Mouse (Mus musculus) small intestine, adult 2 months (tissue): Measurements from ENCODE around the gene Podxl. TPM values are rescaled to one million over a fixed set of nuclear protein-coding genes. Genes with fewer than 3 reads are reported as not detected.
A peak's percentile ranks its signal among the peaks of the same experiment; 100 is the strongest.

Experiments used
- H3K27ac ChIP-seq: fragments of 200-500 bp; 2 replicates; pipeline ENCODE4 v1.5.1; 2012; ENCODE audit warnings: low read depth, low read length, control low read depth, inconsistent platforms; ENCODE audit not compliant: insufficient read depth
- H3K27me3 ChIP-seq: fragments of 200-500 bp; 2 replicates; pipeline ENCODE4 v1.6.1; 2012; ENCODE audit warnings: mild to moderate bottlenecking, moderate library complexity, low read length, inconsistent platforms; ENCODE audit not compliant: control insufficient read depth, insufficient read depth
- H3K36me3 ChIP-seq: fragments of 200-500 bp; 2 replicates; pipeline ENCODE4 v1.6.1; 2012; ENCODE audit warnings: mild to moderate bottlenecking, low read length, control low read depth, inconsistent platforms; ENCODE audit not compliant: control insufficient read depth, insufficient read depth
- H3K4me1 ChIP-seq: fragments of 200-500 bp; 2 replicates; pipeline ENCODE4 v1.6.1; 2012; ENCODE audit warnings: low read length, inconsistent platforms, mixed read lengths; ENCODE audit not compliant: control insufficient read depth, insufficient read depth, insufficient read length
- H3K4me3 ChIP-seq: fragments of 200-500 bp; 2 replicates; pipeline ENCODE4 v1.5.1; 2012; ENCODE audit warnings: low read depth, mild to moderate bottlenecking, control low read depth, inconsistent platforms, low read length, moderate library complexity
- CTCF ChIP-seq: fragments of 200-500 bp; IDR thresholded peaks from 2 replicates; pipeline ENCODE4 v1.5.1; 2012; ENCODE audit warnings: low read depth, mild to moderate bottlenecking, control low read depth, inconsistent platforms, low read length, moderate library complexity, mixed read lengths; ENCODE audit not compliant: insufficient replicate concordance, insufficient read length; ENCODE audit errors: extremely low read depth
- POLR2A ChIP-seq: fragments of 200-500 bp; IDR thresholded peaks from 2 replicates; pipeline ENCODE4 v1.6.1; 2012; ENCODE audit warnings: low read depth, mild to moderate bottlenecking, control low read depth, inconsistent platforms, low read length, moderate library complexity
- WGBS: fragments of 180-500 bp; shearing (Covaris S2); methylation state at CpG from one replicate; pipeline ENCODE4 v1.1.7; 2018; 5-methylcytosine and 5-hydroxymethylcytosine counted together
- polyA plus RNA-seq: library from polyadenylated mRNA; depleted of rRNA; stranded (reverse); fragments of >200 nt; gene quantifications from 2 replicates; pipeline ENCODE4 v1.2.3, GENCODE M21; 2012

Gene Podxl
- polyA plus RNA-seq, 1 experiment = 17.0 TPM

DNA sequence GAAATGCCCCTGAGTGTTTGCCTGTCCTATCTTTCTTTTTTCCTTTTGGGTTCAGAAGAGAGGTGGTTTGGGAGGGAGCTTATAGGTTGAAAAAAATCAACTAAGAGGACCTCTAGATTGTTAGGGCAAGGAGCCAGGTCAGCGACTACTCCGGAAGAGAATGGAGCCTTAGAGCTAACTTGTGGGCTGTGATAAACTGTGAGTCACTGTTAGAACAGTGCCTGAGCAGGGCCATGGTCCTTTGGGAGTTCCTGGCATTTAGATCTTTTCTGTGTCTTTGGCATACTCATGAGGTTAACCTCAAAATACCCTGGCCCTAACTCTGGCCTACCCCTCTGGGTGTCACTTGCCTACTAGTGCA lies 45.5 kb downstream of the Podxl start:
- 40% methylated on average over 2 of the region's 2 CpGs for whole genome bisulfite sequencing
- H3K4me1 ChIP-seq = no peaks in the 10 kb centered on the region
- H3K27ac ChIP-seq = no peak overlapping the region
- TF ChIP-seq POLR2A = no peak
- TF ChIP-seq CTCF = no peak
- H3K27me3 ChIP-seq = no peaks in the 10 kb centered on the region
- H3K36me3 ChIP-seq = peaks cover 10% of the 10 kb centered on the region
- H3K4me3 ChIP-seq = no peak overlapping the region

DNA sequence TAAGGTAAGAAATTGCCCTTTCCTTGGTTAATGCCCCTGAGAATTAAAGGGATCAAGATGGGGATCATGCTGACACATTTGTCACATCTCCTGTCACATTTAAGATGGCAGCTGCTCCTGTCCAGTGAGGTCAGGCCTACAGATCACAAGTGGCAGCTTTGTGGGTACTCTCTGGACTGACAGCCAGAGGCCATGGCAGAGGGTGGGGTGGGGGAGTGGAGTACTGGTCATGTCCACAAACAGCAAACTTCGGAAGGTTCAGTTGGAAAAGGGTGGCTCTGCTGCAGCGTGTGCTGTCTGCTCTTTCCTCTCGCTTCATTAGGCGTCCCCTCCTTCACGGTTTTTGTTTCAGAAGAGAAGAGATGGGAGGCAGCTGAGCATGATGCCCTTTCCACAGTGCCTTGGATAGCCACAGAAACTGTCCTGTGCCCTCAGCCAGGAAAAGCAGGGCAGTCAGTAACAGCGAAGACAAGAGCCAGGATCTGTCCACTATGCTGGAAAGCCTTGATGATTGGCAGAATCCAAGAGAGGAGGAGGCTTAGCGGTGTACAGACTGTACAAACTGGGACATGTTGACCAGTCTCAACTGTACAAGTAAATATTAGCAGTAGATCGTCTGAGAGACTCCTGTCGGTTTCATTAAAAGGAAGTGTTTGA lies 46.0 kb downstream of the Podxl start:
- WGBS = 61% methylated on average over 9 of the region's 9 CpGs
- no peaks in the 10 kb centered on the region for H3K4me1 ChIP-seq
- TF ChIP-seq POLR2A (no peak), CTCF (no peak)
- H3K36me3 ChIP-seq = peaks cover 12% of the 10 kb centered on the region
- no peak overlapping the region for H3K4me3 ChIP-seq
- H3K27ac ChIP-seq = peak overlapping the region; percentile 29; the same call in 1 of the 2 replicates
- H3K27me3 ChIP-seq = no peaks in the 10 kb centered on the region

DNA sequence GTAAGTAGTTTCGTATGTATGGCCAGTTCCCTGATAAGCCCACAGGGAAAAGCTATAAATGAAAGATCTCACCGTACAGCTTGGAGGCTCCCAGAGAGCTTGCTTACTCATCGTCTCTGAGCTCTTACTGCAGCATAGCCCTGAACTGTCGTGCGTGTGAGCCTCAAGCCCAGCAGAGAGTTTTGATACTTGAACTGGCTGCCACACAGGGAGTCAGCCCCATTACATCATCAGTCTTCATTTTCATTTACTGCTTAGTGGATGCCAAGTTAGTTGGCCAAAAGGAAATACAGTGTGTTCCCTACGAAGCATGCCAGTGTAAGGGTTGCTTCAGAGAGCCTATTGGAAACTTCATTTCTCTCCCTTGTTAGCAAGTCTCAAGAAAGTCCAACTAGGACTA lies 50.1 kb downstream of the Podxl start:
- WGBS = 74% methylated on average over 6 of the region's 6 CpGs
- TF ChIP-seq POLR2A (no peak), CTCF (no peak)
- Histone ChIP-seq H3K4me1 (no peaks in the 10 kb centered on the region), H3K4me3 (no peak overlapping the region), H3K36me3 (peaks cover 19% of the 10 kb centered on the region), H3K27ac (no peak overlapping the region), H3K27me3 (no peaks in the 10 kb centered on the region)

DNA sequence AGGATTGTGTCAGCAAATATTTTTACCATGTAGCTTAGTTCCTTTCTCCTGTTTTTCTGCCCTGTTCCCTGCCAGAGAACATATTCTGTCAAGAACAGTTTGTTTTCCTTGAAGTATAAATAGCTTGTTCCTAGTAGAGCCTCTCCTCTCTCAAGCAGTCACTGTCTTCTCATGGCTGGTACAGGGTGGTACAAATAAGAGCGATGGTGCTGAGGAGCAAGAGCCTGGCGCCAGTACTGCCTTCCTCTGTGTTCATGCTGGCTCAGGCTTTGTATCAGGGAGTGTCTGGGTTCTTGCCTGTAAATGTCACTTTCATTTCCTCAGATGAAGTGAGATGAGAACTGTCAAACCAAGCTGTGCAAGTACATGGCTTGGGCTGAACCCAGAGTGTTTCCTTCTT lies 61.2 kb downstream of the Podxl start:
- 78% methylated on average over 2 of the region's 2 CpGs for WGBS
- Histone ChIP-seq H3K4me1 (peaks cover 3% of the 10 kb centered on the region), H3K27ac (no peak overlapping the region), H3K36me3 (peaks cover 19% of the 10 kb centered on the region), H3K27me3 (no peaks in the 10 kb centered on the region), H3K4me3 (no peak overlapping the region)
- no peak for TF ChIP-seq POLR2A

DNA sequence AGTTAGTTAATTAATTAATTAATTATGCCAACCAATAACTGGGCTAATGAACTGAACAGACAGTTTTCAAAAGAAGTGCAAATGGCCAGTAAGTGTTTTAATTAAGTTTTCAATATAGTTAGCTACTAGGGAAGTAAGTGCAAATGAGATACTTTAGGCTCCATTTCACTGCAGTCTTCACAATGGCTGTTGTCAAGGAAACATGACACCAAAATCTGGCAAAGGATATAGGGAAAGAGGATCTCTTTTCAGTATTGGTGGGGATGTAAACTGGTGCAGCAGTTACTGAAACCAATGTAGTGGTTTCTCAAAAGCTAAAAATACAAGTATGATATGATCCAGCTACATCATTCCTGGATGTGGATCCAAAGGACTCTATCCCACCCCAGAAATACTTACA lies 63.1 kb downstream of the Podxl start:
- Histone ChIP-seq H3K4me3 (no peak overlapping the region), H3K36me3 (peaks cover 22% of the 10 kb centered on the region), H3K4me1 (peaks cover 3% of the 10 kb centered on the region), H3K27ac (no peak overlapping the region), H3K27me3 (no peaks in the 10 kb centered on the region)
- TF ChIP-seq CTCF (no peak), POLR2A (no peak)

DNA sequence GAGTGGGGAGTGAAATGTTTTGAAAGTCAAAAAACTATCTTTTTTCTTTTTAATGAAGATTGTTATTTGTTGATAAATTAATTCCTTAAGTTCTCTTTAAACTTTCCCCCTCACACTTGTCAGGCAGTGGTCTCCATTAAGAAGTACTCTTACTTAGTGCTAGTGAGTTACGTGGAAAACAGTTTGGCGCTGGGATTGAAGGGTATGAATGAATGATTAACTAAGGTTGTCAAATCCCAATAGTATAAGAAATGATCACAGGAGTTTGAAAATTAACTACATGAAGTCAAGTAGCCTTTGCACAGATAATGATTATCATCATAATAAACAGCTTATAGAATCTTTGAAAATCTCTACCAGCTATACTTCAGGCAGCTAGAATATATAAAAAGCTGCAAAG lies 63.5 kb downstream of the Podxl start:
- H3K4me3 ChIP-seq = no peak overlapping the region
- H3K36me3 ChIP-seq = peaks cover 22% of the 10 kb centered on the region
- no peak overlapping the region for H3K27ac ChIP-seq
- H3K27me3 ChIP-seq = no peaks in the 10 kb centered on the region
- TF ChIP-seq POLR2A (no peak), CTCF (no peak)
- 38% methylated on average over 2 of the region's 2 CpGs for WGBS
- H3K4me1 ChIP-seq = peaks cover 3% of the 10 kb centered on the region

- Histone ChIP-seq H3K36me3 (peaks cover 22% of the 10 kb centered on the region), H3K4me1 (peaks cover 3% of the 10 kb centered on the region), H3K27ac (no peak overlapping the region), H3K27me3 (no peaks in the 10 kb centered on the region), H3K4me3 (no peak overlapping the region)
- WGBS = 80% methylated on average over 10 of the region's 10 CpGs
- TF ChIP-seq CTCF (no peak), POLR2A (no peak)
Measured at GRCm38 (mm10) chr6:31499836-31500235, 63.9 kb downstream of the Podxl start.

- WGBS = 91% methylated on average over 2 of the region's 2 CpGs
- Histone ChIP-seq H3K27me3 (no peaks in the 10 kb centered on the region), H3K27ac (no peak overlapping the region), H3K36me3 (peaks cover 26% of the 10 kb centered on the region), H3K4me1 (peaks cover 3% of the 10 kb centered on the region), H3K4me3 (no peak overlapping the region)
- TF ChIP-seq CTCF = no peak
- TF ChIP-seq POLR2A = no peak
Measured at GRCm38 (mm10) chr6:31496227-31496626, 67.6 kb downstream of the Podxl start.
